Mouse (Mus musculus): ENCODE measurements around the gene Ndufaf8. TPM values are rescaled to one million over a fixed set of nuclear protein-coding genes. Genes with fewer than 3 reads are reported as not detected.
A peak's percentile ranks its signal among the peaks of the same experiment; 100 is the strongest.

Gene Ndufaf8
- polyA plus RNA-seq, 1 experiment from 2014 or later: 130 TPM

DNA sequence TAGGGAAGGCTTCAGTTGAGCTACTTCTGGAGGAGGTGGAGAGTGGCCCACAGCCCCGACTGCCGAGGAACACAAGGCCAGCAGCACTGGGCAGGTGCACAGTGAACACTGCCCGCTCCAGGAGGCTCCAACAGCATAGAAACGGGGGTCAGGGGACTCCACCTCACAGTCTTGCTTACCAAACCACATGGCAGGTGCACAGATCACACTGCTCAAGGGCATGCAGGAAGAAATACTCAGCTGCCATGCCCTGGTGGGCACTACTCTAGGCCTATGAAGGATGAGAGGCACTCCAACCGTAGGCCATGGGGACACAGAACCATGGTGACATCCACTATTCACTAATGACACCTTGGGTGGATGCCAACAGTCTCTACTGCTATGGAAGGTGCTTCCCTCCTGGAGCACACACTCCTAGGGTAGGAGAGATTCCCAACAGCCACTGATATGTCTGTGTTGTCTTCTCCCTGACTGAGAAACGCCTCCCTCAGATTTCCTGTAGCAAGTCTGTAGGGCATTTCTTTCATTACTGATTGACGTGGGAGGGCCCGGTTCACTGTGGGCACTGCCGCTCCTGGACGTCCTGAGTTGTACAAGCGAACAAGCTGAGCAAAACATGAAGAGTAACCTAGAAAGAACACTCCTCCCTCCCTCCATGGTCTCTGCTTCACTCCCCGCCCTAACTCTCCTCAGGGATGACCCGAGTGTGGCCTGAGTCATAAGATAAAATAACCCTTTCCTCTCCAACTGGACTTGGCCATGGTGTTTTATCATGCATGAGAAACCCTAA, 45.2 kb downstream of the Ndufaf8 start:
- Histone ChIP-seq H3K9me3 (replicated peaks; ENCODE audit: low read length) (no peaks in the 10 kb centered on the region), H3K27me3 (ENCODE audit: insufficient read depth, low read length) (no peaks in the 10 kb centered on the region), H3K36me3 (ENCODE audit: insufficient read depth, low read length) (no peaks in the 10 kb centered on the region), H3K4me1 (replicated peaks; ENCODE audit: insufficient read depth, low read length) (peaks cover 40% of the 10 kb centered on the region), H3K27ac (peak overlapping the region; percentile 76), H3K4me2 (ENCODE audit: low read length) (peak overlapping the region; percentile 11; the same call in 1 of the 2 replicates), H3K9ac (ENCODE audit: low read depth, low read length) (0 out of 2 replicates have a peak overlapping the region, but pooled peaks have one; percentile 3), H3K4me3 (replicated peaks; ENCODE audit: low read depth, low read length) (no peak overlapping the region)
- peak; percentile 9; the same call in 1 of the 2 replicates for TF ChIP-seq CTCF (IDR thresholded peaks at IDR 0.05; ENCODE audit: low read depth)
- DNase-seq (ENCODE audit: low spot score) (peak; percentile 88), ATAC-seq (replicated peaks; ENCODE audit: low FRiP score, low read depth) (peak; percentile 77)
- 39% methylated on average over 13 of the region's 13 CpGs for WGBS

DNA sequence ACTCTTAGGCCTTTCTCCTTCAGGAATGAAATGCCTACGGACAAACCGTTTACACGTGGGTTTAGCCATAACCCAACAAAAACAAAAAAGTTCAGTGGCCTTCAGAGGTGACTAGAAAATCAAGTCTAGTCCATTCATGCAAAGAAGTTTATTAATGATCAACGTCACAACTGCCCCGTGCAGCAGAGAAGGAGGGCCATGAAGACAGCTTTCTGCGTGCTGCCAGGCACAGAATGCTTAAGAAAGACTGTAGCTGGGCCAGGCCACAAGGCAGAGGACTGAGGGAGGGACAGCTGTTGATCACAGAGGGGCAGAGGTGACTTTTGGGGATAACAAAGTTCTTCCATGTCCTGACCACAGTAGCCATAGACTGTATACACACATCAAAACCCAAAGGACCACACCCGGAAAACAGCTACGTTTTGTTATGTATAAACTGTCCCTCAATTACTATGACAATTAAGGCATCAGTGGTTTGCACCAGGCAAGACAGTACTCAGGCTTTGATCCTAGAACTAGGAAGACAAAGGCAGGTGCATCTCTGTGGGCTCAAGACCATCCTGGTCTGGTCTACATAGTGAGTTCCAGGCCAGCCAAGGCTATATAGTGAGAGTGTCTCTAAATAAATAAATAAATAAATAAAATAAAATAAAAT, 49.6 kb downstream of the Ndufaf8 start:
- ATAC-seq (replicated peaks; ENCODE audit: low FRiP score, low read depth) (no peak), DNase-seq (ENCODE audit: low spot score) (no peak)
- H3K9me3 ChIP-seq (replicated peaks; ENCODE audit: low read length): no peaks in the 10 kb centered on the region
- H3K4me3 ChIP-seq (replicated peaks; ENCODE audit: low read depth, low read length): no peak overlapping the region
- H3K36me3 ChIP-seq (ENCODE audit: insufficient read depth, low read length): no peaks in the 10 kb centered on the region
- 59% methylated on average over 8 of the region's 8 CpGs for WGBS
- TF ChIP-seq CTCF (IDR thresholded peaks at IDR 0.05; ENCODE audit: low read depth): no peak
- no peak overlapping the region for H3K4me2 ChIP-seq (ENCODE audit: low read length)
- H3K9ac ChIP-seq (ENCODE audit: low read depth, low read length): no peak overlapping the region
- H3K4me1 ChIP-seq (replicated peaks; ENCODE audit: insufficient read depth, low read length): peaks cover 39% of the 10 kb centered on the region
- no peaks in the 10 kb centered on the region for H3K27me3 ChIP-seq (ENCODE audit: insufficient read depth, low read length)
- H3K27ac ChIP-seq: 0 out of 2 replicates have a peak overlapping the region, but pooled peaks have one; percentile 34

DNA sequence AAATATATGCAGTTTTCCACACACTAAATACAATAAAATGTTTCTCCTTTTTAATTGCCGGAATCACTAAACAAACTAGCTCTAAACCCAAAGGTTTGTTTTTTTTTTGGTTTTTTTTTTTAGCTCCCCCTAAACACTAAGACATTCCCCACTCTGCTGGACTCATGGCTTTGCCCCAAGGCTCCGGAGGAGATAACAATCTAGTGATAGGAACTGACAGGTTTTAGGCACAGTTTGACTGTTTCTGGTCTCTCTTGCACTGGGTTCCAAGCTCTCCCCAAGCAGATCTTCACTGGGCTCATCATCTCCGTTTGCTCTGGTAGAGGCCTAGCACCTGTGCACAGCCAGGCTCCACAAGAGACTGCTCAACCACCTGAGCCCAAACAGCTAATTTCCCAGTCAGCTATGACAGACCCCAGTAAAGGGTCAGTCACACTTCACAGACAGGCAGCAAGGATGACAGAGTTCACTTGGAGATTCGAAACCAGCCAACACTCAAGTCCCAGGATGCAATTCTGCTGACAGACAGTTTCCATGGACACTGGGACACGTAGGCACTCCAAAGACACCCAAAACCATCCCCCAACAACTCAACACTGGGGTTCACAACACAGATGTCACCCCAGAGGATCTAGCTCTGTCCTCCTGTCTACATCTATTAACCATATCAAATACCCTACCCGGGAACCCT, 50.9 kb downstream of the Ndufaf8 start:
- H3K27ac ChIP-seq: peak overlapping the region; percentile 88; the same call in 1 of the 2 replicates
- H3K4me2 ChIP-seq (ENCODE audit: low read length): peak overlapping the region; percentile 90
- H3K4me3 ChIP-seq (replicated peaks; ENCODE audit: low read depth, low read length): peak overlapping the region; percentile 87
- peak overlapping the region; percentile 86; the same call in 1 of the 2 replicates for H3K9ac ChIP-seq (ENCODE audit: low read depth, low read length)
- ATAC-seq (replicated peaks; ENCODE audit: low FRiP score, low read depth): no peak
- WGBS: 34% methylated on average over 6 of the region's 6 CpGs
- no peaks in the 10 kb centered on the region for H3K36me3 ChIP-seq (ENCODE audit: insufficient read depth, low read length)
- no peak for TF ChIP-seq CTCF (IDR thresholded peaks at IDR 0.05; ENCODE audit: low read depth)
- peaks cover 26% of the 10 kb centered on the region for H3K4me1 ChIP-seq (replicated peaks; ENCODE audit: insufficient read depth, low read length)
- H3K9me3 ChIP-seq (replicated peaks; ENCODE audit: low read length): no peaks in the 10 kb centered on the region
- peak; percentile 49 for DNase-seq (ENCODE audit: low spot score)
- no peaks in the 10 kb centered on the region for H3K27me3 ChIP-seq (ENCODE audit: insufficient read depth, low read length)

Small RNA genes within 50 kb of the gene (microRNA-seq; reads per million reads assigned to microRNA genes)
- gene Gm25948: not detected

Other genes starting within 250 kb of the Ndufaf8 start
- 120 and 125 TPM in 2 replicates for gene Chmp6, start 185.5 kb upstream of the Ndufaf8 start, polyA plus RNA-seq (2015; fragmentation: Nextera tagmentation; extraction: Ambion mirVana)
- gene Baiap2, start 156.2 kb upstream of the Ndufaf8 start, polyA plus RNA-seq (2015; fragmentation: Nextera tagmentation; extraction: Ambion mirVana): 21.4 and 23.8 TPM in 2 replicates
- 1.4 TPM in 2 replicates for gene Aatk, start 51.8 kb upstream of the Ndufaf8 start, polyA plus RNA-seq (2015; fragmentation: Nextera tagmentation; extraction: Ambion mirVana)
- 14.3 and 15.5 TPM in 2 replicates for gene Cep131, start 12.1 kb upstream of the Ndufaf8 start, polyA plus RNA-seq (2015; fragmentation: Nextera tagmentation; extraction: Ambion mirVana)
- gene Tepsin, start 197 bp upstream of the Ndufaf8 start, polyA plus RNA-seq (2015; fragmentation: Nextera tagmentation; extraction: Ambion mirVana): 10.8 and 12.1 TPM in 2 replicates
- 94.0 and 105 TPM in 2 replicates for gene Slc38a10, start 52.4 kb downstream of the Ndufaf8 start, polyA plus RNA-seq (2015; fragmentation: Nextera tagmentation; extraction: Ambion mirVana)
- gene Bahcc1, start 134.0 kb downstream of the Ndufaf8 start, polyA plus RNA-seq (2015; fragmentation: Nextera tagmentation; extraction: Ambion mirVana): 8.2 and 8.6 TPM in 2 replicates
- gene Actg1, start 249.6 kb downstream of the Ndufaf8 start, polyA plus RNA-seq (2015; fragmentation: Nextera tagmentation; extraction: Ambion mirVana): 2,251 and 2,404 TPM in 2 replicates